Mouse (Mus musculus) heart, embryonic 12.5 days (tissue): ENCODE data around the gene Dync1h1. TPM values are rescaled to one million over a fixed set of nuclear protein-coding genes. Genes with fewer than 3 reads are reported as not detected.

Source experiments
- ATAC-seq: fragments of 200-750 bp; cut with Nextera tagmentation; 2 replicates; pipeline ENCODE4 v1.8.0; 2017; ENCODE audit warnings: moderate TSS enrichment, moderate library complexity; ENCODE audit not compliant: insufficient number of reproducible peaks, low FRiP score
- H3K27ac ChIP-seq: fragments of 300-500 bp; sonication (generic); 2 replicates; pipeline ENCODE4 v1.5.1; 2016; ENCODE audit warnings: mild to moderate bottlenecking, moderate library complexity; ENCODE audit not compliant: poor library complexity, severe bottlenecking
- H3K27me3 ChIP-seq: fragments of 300-500 bp; sonication (generic); replicated peaks from 2 replicates; pipeline ENCODE4 v1.6.1; 2016; ENCODE audit warnings: mild to moderate bottlenecking, moderate library complexity
- H3K36me3 ChIP-seq: fragments of 300-500 bp; sonication (generic); 2 replicates; pipeline ENCODE4 v1.6.1; 2016; ENCODE audit warnings: mild to moderate bottlenecking, moderate library complexity
- H3K4me1 ChIP-seq: fragments of 300-500 bp; sonication (generic); replicated peaks from 2 replicates; pipeline ENCODE4 v1.6.1; 2016; ENCODE audit warnings: mild to moderate bottlenecking
- H3K4me2 ChIP-seq: fragments of 300-500 bp; sonication (generic); 2 replicates; pipeline ENCODE4 v1.6.1; 2016; ENCODE audit warnings: mild to moderate bottlenecking, moderate library complexity
- H3K4me3 ChIP-seq: fragments of 300-500 bp; sonication (generic); 2 replicates; pipeline ENCODE4 v1.5.1; 2016; ENCODE audit warnings: mild to moderate bottlenecking
- H3K9ac ChIP-seq: fragments of 300-500 bp; sonication (generic); 2 replicates; pipeline ENCODE4 v1.6.1; 2016; ENCODE audit warnings: mild to moderate bottlenecking, moderate library complexity
- H3K9me3 ChIP-seq: fragments of 300-500 bp; sonication (generic); replicated peaks from 2 replicates; pipeline ENCODE4 v1.6.1; 2016; ENCODE audit warnings: mild to moderate bottlenecking, moderate library complexity
- WGBS: fragments of 180-500 bp; shearing (Covaris S2); methylation state at CpG from one replicate; pipeline ENCODE4 v1.1.7; 2016; 5-methylcytosine and 5-hydroxymethylcytosine counted together
- polyA plus RNA-seq: library from polyadenylated mRNA; unstranded; fragments of >200 nt; fragmentation: Nextera tagmentation; extraction: Ambion mirVana; gene quantifications from 2 replicates; pipeline ENCODE4 v1.2.1, GENCODE M21; 2016

The Dync1h1 gene
- polyA plus RNA-seq, 1 experiment from 2014 or later: 48.2 TPM

DNA sequence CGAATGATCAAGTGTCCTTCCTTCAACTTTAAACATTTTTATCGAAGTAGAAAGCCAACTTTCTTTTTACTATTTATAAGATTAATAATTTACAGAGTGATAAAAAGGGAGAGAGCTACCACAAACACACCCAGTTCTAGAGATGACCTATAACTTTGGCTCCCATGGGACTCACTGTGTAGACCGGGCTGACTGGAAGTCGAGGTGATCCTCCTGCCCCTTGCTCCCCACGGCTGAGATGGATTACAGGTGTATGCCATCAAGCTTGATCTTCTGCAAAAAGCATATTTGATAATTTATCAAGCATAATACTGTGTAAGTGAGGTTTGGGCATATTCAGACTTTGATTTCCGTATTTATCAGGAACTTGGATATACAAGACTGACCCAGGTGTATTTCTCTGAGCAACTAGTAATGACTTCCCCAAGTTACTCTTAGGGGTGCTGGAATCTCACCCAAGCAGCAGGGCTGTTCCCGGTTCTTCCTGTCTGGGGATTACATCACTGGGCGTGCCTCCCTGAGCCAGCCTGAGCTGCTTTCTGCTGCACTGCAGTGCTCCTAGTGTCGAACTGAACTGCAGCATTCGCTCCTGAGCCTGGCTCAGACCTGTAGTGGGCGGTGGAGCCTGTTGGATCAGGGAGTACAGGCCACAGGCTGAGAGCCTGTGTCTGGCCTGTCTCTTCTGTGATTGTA is 7.4 kb downstream of the Dync1h1 start:
- Histone ChIP-seq H3K27ac (peak overlapping the region; percentile 41; the same call in 1 of the 2 replicates), H3K4me3 (no peak overlapping the region), H3K9me3 (no peaks in the 10 kb centered on the region), H3K4me1 (peaks cover 17% of the 10 kb centered on the region), H3K36me3 (peaks cover 28% of the 10 kb centered on the region), H3K27me3 (no peaks in the 10 kb centered on the region), H3K9ac (0 out of 2 replicates have a peak overlapping the region, but pooled peaks have one; percentile 6), H3K4me2 (peak overlapping the region; percentile 33)
- ATAC-seq: peak; percentile 72; the same call in 1 of the 2 replicates
- 63% methylated on average over 11 of the region's 11 CpGs for WGBS

DNA sequence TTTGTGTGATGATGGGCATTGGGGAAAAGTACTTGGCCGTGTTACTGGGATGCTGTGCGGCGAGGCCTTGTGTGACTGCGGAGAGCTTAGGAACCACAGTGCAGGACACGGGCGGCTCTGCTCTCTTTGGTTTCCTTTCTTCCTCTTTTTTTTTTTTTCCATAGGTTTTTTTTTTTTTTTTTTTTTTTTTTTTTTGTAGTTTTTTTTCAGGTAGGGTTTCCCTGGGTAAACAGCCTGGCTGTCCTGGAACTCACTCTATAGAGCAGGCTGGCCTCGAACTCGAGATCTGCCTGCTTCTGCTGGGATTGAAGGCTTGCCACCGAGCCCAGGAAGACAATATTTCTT is 7.9 kb downstream of the Dync1h1 start:
- peak overlapping the region; percentile 41; the same call in 1 of the 2 replicates for H3K27ac ChIP-seq
- peaks cover 12% of the 10 kb centered on the region for H3K4me1 ChIP-seq
- 0 out of 2 replicates have a peak overlapping the region, but pooled peaks have one; percentile 6 for H3K9ac ChIP-seq
- H3K4me2 ChIP-seq: peak overlapping the region; percentile 33
- H3K36me3 ChIP-seq: peaks cover 33% of the 10 kb centered on the region
- no peak overlapping the region for H3K4me3 ChIP-seq
- H3K9me3 ChIP-seq: no peaks in the 10 kb centered on the region
- no peaks in the 10 kb centered on the region for H3K27me3 ChIP-seq
- no peak for ATAC-seq
- 81% methylated on average over 9 of the region's 9 CpGs for WGBS

DNA sequence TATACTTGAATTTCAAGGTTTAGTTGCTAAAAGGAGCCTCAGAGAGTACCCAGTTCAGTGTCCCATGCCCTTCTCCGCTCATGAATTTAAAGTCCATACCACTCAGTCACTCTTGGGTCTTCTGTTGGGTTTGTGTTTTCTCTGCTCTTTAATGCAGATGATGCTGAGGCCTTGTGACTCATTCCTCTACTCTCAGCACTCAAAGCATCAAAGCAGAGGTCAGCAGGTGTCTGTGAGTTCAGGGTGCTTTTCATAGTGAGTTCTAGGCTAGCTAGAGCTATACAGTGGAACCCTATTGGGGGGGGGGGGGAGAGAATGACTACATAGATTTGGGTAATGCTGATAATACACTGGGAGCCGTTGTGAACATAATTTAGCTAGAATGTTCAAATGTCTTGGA is 9.5 kb downstream of the Dync1h1 start:
- Histone ChIP-seq H3K4me2 (no peak overlapping the region), H3K36me3 (peaks cover 49% of the 10 kb centered on the region), H3K27ac (no peak overlapping the region), H3K4me1 (peaks cover 7% of the 10 kb centered on the region), H3K4me3 (no peak overlapping the region), H3K9ac (no peak overlapping the region), H3K9me3 (no peaks in the 10 kb centered on the region), H3K27me3 (no peaks in the 10 kb centered on the region)
- ATAC-seq: no peak
- 88% methylated on average over 2 of the region's 2 CpGs for WGBS

DNA sequence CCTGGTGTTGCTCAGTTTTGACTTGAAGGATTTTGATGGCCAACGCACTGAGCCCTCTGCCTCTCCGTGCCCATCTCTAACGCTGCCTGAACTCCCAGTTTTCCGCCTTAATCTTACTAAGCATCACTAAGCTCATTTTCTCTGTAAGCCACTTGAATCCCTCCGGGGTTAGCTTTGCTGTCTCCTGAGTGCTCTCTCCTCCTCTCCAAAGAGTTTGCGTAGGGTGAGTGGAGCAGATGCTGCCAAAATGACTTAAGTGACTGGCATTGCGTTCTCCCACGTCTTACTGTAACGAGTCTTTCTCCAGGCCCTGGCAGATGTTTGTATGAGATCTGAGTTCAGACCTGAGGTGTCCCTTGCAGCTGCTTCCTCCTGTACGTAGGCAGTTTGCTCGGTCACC is 28.8 kb downstream of the Dync1h1 start:
- Histone ChIP-seq H3K27me3 (no peaks in the 10 kb centered on the region), H3K4me1 (no peaks in the 10 kb centered on the region), H3K4me3 (no peak overlapping the region), H3K9me3 (no peaks in the 10 kb centered on the region), H3K4me2 (no peak overlapping the region), H3K9ac (no peak overlapping the region), H3K36me3 (peaks cover 99% of the 10 kb centered on the region), H3K27ac (no peak overlapping the region)
- WGBS: 94% methylated on average over 11 of the region's 11 CpGs
- ATAC-seq: no peak

DNA sequence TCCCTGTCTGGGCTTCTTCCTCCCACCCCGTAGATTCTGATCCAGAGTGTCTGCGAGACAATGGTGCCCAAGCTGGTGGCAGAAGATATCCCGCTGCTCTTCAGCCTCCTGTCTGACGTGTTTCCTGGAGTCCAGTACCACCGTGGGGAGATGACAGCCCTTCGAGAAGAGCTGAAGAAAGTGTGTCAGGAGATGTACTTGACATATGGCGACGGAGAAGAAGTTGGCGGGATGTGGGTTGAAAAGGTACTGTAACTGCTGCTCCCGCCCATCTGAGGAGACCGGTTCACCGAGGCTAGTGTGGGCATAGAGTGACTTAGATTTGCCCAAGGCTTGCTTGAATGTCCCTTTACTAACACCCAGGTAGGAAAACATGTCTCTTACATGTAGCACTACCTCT is 35.0 kb downstream of the Dync1h1 start:
- Histone ChIP-seq H3K9me3 (no peaks in the 10 kb centered on the region), H3K9ac (no peak overlapping the region), H3K4me2 (no peak overlapping the region), H3K4me3 (no peak overlapping the region), H3K27me3 (no peaks in the 10 kb centered on the region), H3K36me3 (peaks cover 99% of the 10 kb centered on the region), H3K4me1 (no peaks in the 10 kb centered on the region), H3K27ac (no peak overlapping the region)
- 86% methylated on average over 12 of the region's 12 CpGs for WGBS
- no peak for ATAC-seq

DNA sequence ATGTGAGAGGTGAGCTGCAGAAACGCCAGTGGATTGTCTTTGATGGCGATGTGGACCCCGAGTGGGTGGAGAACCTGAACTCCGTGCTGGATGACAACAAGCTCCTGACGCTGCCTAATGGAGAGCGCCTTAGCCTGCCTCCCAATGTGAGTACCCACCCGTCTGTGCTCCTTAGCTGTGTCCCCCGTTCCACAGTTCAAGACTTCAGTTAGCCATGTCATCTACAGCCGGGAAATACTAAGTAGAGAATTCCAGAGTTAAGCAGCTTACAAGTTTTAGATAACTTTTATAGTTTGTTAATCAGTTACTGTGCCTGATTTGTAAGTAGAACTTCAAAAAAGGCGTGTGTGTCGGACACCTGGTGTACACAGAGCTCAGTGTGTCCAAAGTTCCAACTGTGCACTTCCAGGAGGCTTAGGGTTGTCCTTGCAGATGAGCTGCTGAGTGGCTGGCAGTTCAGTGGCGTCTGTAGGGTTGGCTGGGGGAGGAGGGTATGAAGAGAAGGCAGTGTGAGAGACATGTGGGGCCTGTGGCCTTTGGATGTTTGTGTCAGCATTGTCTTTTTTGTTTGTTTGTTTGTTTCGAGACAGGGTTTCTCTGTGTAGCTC is 36.4 kb downstream of the Dync1h1 start:
- Histone ChIP-seq H3K27me3 (no peaks in the 10 kb centered on the region), H3K36me3 (peaks cover 99% of the 10 kb centered on the region), H3K4me1 (no peaks in the 10 kb centered on the region), H3K9me3 (no peaks in the 10 kb centered on the region), H3K4me3 (no peak overlapping the region), H3K4me2 (no peak overlapping the region), H3K9ac (no peak overlapping the region), H3K27ac (no peak overlapping the region)
- no peak for ATAC-seq
- WGBS: 91% methylated on average over 13 of the region's 13 CpGs

DNA sequence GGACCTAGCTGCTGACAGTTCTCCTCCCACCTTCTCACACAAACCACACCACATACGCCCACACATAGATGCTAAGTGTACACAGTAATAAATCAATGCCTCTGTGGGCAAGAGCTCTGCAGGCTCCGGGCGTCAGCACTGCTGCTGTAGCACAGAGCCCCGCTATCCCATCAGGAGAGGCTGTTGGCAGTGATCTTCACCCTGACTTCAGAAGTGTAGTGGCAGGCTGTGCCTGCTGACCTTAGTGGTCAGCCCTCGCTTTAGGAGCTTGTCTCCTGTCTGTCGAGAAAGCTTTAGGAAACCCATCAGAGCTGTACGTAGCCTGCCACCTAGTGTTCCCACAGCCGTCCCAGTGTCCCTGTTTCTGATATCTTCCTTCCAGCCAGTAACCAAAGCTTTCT is 49.0 kb downstream of the Dync1h1 start:
- H3K27me3 ChIP-seq: no peaks in the 10 kb centered on the region
- peaks cover 93% of the 10 kb centered on the region for H3K36me3 ChIP-seq
- H3K4me2 ChIP-seq: no peak overlapping the region
- no peak for ATAC-seq
- no peak overlapping the region for H3K27ac ChIP-seq
- H3K4me3 ChIP-seq: no peak overlapping the region
- H3K4me1 ChIP-seq: no peaks in the 10 kb centered on the region
- no peaks in the 10 kb centered on the region for H3K9me3 ChIP-seq
- 80% methylated on average over 8 of the region's 8 CpGs for WGBS
- H3K9ac ChIP-seq: no peak overlapping the region

DNA sequence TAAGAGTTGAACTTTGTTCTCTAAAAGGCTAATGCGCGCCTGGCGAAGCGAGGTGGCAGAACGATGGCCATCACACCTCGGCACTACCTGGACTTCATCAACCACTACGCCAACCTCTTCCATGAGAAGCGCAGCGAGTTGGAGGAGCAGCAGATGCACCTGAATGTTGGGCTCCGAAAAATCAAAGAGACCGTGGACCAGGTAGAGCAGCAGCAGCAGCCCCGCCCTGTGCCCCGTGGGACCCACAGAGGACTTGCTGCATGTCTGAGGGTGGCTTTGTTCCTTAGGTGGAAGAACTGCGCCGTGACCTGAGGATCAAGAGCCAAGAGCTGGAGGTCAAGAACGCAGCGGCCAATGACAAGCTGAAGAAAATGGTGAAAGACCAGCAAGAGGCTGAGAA is 50.2 kb downstream of the Dync1h1 start:
- H3K27me3 ChIP-seq: no peaks in the 10 kb centered on the region
- peaks cover 93% of the 10 kb centered on the region for H3K36me3 ChIP-seq
- WGBS: 95% methylated on average over 17 of the region's 17 CpGs
- no peak for ATAC-seq
- no peak overlapping the region for H3K4me2 ChIP-seq
- H3K4me1 ChIP-seq: no peaks in the 10 kb centered on the region
- H3K9ac ChIP-seq: no peak overlapping the region
- no peak overlapping the region for H3K27ac ChIP-seq
- H3K9me3 ChIP-seq: no peaks in the 10 kb centered on the region
- no peak overlapping the region for H3K4me3 ChIP-seq

DNA sequence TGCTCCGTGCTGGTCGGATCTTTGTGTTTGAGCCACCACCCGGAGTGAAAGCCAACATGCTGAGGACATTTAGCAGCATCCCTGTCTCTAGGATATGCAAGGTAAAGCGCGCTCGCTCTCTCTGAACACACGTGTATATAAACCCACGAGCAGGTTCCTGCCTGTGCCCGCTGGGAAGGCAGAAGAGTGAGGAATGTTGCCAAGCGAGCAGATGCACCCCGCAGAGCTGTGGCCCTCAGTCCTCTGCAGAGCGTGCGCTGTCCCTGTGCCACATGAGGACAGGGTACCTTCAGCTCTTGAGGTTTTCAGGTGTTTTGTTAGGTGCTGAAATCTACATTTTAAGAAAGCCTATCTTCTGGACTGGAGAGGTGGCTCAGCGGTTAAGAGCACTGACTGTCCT is 60.5 kb downstream of the Dync1h1 start:
- no peaks in the 10 kb centered on the region for H3K27me3 ChIP-seq
- H3K9ac ChIP-seq: no peak overlapping the region
- no peaks in the 10 kb centered on the region for H3K4me1 ChIP-seq
- no peak overlapping the region for H3K4me2 ChIP-seq
- WGBS: 95% methylated on average over 14 of the region's 14 CpGs
- H3K9me3 ChIP-seq: no peaks in the 10 kb centered on the region
- no peak overlapping the region for H3K4me3 ChIP-seq
- peaks cover 99% of the 10 kb centered on the region for H3K36me3 ChIP-seq
- no peak overlapping the region for H3K27ac ChIP-seq
- ATAC-seq: no peak

DNA sequence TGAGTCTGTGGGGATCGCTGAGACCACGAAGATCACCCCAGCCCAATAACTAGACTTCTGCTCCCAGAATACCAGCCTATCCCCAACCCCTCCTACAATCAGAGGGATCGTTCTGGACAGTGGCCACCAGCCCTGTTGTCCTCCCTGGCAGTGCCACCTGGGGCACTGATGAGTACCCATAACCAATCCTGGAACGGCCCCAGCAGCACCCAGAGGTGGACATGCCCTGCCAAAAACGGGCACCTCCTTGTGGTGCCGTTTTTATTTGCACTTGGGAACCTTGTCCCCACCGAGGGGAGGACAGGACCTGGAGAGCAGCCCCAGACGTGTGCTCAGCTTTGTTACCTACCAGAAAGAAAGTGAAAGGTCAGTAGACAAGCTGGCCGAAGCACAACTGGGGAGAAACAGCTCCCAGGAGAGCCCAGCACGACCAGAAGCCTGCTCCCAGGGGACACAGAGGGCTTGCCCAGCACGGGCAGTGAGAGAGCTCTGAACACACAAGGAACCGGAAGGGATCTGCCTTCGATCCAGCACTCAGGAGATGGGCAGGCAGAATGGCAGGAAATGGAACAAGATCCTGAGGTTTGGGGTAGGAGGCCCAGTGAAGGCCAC is 66.3 kb downstream of the Dync1h1 start:
- ATAC-seq: no peak
- 86% methylated on average over 13 of the region's 13 CpGs for WGBS
- H3K4me2 ChIP-seq: no peak overlapping the region
- no peak overlapping the region for H3K27ac ChIP-seq
- H3K9ac ChIP-seq: no peak overlapping the region
- no peak overlapping the region for H3K4me3 ChIP-seq
- H3K4me1 ChIP-seq: no peaks in the 10 kb centered on the region
- H3K27me3 ChIP-seq: no peaks in the 10 kb centered on the region
- no peaks in the 10 kb centered on the region for H3K9me3 ChIP-seq
- H3K36me3 ChIP-seq: peaks cover 84% of the 10 kb centered on the region

DNA sequence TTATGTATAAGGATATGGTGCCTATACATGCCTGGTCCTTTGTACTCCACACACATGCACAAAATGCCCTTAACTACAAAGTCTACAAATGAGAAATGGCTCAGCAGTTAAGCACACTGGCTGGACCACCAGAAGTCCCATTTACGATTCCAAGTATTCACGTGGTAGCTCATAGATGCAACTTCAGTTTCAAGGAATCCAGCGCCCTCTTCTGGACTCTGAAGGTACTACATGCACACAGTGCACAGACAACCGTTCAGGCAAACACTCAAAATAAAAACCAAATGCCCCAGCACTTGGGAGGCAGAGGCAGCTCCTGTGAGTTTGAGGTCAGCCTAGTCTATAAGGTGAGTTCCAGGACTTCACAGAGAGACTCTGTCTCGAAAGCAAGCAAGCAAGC is 73.0 kb downstream of the Dync1h1 start:
- H3K4me2 ChIP-seq: no peak overlapping the region
- H3K4me3 ChIP-seq: no peak overlapping the region
- no peaks in the 10 kb centered on the region for H3K27me3 ChIP-seq
- no peak for ATAC-seq
- 52% methylated on average over 5 of the region's 5 CpGs for WGBS
- H3K9me3 ChIP-seq: no peaks in the 10 kb centered on the region
- H3K9ac ChIP-seq: no peak overlapping the region
- peaks cover 17% of the 10 kb centered on the region for H3K36me3 ChIP-seq
- H3K4me1 ChIP-seq: no peaks in the 10 kb centered on the region
- H3K27ac ChIP-seq: no peak overlapping the region
